Mouse (Mus musculus): ENCODE results near the gene Gm42957. TPM values are rescaled to one million over a fixed set of nuclear protein-coding genes. Genes with fewer than 3 reads are reported as not detected.
"Not testable (repeated sequence)": the region's sequence is repeated elsewhere in the genome, so short reads cannot be mapped to it uniquely, and the experiment has no call there.

The Gm42957 gene
- total RNA-seq, 2 experiments from 2014 or later, result 0.59 to 0.65 TPM

DNA sequence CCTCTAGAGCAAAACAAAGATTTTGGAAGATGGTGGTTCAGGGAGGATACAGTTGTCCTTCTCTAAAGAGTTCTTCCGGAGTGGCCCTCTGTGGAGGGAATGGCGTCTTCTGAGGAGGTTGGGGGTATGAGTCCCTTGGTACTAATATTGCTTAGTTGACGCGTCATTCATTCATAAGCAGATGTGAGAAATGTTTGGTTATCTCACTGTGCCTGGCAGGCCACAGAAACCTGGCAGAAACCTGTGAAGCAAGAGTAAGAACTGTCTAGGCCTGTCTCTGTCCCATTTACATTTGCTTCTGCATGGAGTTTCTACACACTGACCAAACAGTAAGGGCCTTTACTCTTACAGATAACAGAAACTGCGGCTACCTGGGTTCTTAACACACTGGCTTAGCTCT lies 36.2 kb downstream of the Gm42957 start:
- DNase-seq (ENCODE audit: low spot score in 2 of 2), result no peak

- DNase-seq (ENCODE audit: low spot score in 2 of 2), result no peak
Observed at GRCm38 (mm10) chr3:96673514-96673913, 38.2 kb downstream of the Gm42957 start.

GRCm38 (mm10) chr3:96674442-96674841 lies 39.2 kb downstream of the Gm42957 start:
- no peak for DNase-seq (ENCODE audit: low spot score in 2 of 2)

- DNase-seq (ENCODE audit: low spot score in 2 of 2), result no peak
Observed at GRCm38 (mm10) chr3:96675171-96675570, 39.9 kb downstream of the Gm42957 start.

GRCm38 (mm10) chr3:96675690-96676089 lies 40.4 kb downstream of the Gm42957 start:
- no peak for DNase-seq (ENCODE audit: low spot score in 2 of 2)

DNA sequence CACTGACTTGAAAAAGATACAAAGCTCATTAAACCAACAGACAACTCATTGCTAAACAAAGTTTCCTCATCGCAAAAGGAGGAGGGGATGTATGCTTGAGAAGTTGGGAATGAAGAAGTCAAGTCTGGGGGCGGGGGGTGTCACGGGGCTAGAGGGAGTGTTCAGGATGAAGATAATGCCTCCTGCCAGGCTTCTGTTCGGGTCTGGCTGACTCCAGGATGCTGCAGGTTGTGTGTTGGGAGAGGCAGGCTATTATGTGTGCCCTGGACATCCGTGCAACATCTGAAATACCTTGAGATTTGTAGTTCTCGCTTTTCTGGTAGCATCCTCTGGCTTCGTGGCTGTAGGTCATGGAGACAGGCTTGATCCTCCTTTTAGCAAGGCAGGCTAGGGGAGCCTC lies 43.2 kb downstream of the Gm42957 start:
- no peak for DNase-seq (ENCODE audit: low spot score in 2 of 2)

DNA sequence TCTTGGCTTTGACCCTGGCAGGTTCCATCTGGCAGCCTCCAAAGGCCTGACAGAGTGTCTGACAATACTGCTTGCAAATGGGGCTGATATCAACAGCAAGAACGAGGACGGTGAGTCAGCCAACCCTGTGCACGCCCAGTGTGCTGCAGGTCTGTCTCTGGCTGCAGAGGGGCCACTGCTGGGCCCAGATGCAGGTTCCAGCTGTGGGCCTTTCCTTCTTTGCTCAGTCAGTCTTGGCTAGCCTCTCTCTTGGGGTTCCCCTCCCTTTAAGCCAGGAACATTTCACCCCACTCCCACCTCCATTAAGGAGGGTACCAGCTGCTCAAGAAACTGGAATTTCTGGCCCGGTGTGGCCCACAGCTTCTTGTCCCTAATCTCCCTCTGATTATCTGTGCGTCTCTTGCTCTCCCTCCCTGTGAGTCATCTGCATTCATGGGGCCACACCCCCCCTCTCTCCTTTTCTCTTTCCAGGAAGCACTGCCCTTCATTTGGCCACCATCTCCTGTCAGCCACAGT lies 43.9 kb downstream of the Gm42957 start:
- no peak for DNase-seq (ENCODE audit: low spot score in 2 of 2)

DNA sequence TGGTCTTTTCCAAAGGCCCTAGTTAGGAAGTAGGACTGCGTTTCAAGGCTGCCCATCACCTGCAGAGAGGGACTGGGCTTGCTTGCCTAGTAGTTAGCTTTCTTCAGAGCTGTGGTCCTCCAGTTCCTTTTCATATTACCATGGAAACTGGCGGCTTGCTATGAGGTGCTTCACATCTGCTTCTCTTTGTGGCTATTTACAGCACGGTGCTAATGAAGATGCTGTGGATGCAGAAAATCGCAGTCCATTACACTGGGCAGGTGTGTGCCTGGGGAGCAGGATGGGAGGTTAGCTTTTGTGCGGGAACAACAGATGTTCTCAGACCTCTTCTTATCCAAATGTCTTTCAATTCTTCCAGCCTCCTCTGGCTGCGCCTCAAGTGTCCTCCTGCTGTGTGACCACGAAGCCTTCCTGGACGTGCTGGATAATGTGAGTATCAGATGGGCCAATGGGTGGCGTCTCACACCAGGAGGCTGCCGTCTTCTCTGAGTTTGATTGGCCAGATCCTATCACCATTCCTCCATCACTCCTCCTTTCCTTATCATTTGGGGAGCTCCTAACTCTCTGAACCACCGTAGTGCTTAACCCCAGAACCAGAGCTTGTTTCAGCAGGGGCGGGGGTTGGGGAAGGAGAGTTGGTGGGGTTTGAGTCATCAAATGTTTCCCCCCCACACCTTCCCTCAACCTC lies 45.1 kb downstream of the Gm42957 start:
- DNase-seq (ENCODE audit: low spot score in 2 of 2), result no peak

DNA sequence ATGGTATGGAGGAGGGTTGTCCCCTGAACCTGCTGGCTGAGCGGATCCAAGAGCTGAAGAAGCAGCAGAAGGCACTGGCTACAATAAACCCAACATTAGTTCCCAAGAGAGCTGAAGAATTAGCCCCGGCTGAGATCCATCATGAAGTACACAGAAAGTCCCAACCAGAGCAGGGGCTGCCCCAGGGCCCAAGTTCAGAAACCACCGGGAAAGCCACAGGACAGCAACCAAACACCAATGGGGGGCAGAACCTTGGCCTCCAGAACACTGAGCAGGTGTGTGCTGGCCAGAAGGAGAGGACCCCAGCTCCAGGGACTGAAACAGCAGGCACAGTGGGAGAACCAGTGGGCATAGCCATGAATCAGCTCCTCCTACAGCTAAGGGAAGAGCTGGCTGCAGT lies 48.2 kb downstream of the Gm42957 start:
- DNase-seq (ENCODE audit: low spot score in 2 of 2), result no peak

GRCm38 (mm10) chr3:96684151-96684821 lies 49.0 kb downstream of the Gm42957 start:
- no peak for DNase-seq (ENCODE audit: low spot score in 2 of 2)

- no peak for DNase-seq (ENCODE audit: low spot score in 2 of 2)
Observed at GRCm38 (mm10) chr3:96684822-96685156, 49.5 kb downstream of the Gm42957 start.

- DNase-seq (ENCODE audit: low spot score in 2 of 2), result not testable (repeated sequence)
Observed at GRCm38 (mm10) chr3:96686057-96686456, 50.8 kb downstream of the Gm42957 start.

GRCm38 (mm10) chr3:96688854-96689253 lies 53.6 kb downstream of the Gm42957 start:
- no peak for DNase-seq (ENCODE audit: low spot score in 2 of 2)

- no peak for DNase-seq (ENCODE audit: low spot score in 2 of 2)
Observed at GRCm38 (mm10) chr3:96690298-96690697, 55.0 kb downstream of the Gm42957 start.

GRCm38 (mm10) chr3:96692506-96692905 lies 57.2 kb downstream of the Gm42957 start:
- DNase-seq (ENCODE audit: low spot score in 2 of 2), result no peak

DNA sequence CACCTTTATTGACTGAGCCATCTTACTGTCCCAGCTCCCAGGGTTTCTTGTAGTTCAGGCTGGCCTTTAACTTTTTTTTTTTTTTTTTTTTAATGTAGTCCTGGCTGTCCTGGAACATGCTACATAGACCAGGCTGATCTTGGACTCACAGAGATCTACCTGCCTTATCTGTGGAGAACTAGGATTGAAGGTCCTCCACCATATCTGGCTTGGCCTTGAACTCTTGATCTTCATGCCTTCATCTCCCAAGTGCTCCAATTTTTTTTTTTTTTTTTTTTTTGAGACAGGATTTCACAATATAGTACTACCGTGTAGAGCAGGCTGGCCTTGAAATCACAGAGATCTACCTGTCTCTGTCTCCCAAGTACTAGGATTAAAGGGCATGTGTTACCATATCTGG lies 58.3 kb downstream of the Gm42957 start:
- no peak for DNase-seq (ENCODE audit: low spot score in 2 of 2)

DNA sequence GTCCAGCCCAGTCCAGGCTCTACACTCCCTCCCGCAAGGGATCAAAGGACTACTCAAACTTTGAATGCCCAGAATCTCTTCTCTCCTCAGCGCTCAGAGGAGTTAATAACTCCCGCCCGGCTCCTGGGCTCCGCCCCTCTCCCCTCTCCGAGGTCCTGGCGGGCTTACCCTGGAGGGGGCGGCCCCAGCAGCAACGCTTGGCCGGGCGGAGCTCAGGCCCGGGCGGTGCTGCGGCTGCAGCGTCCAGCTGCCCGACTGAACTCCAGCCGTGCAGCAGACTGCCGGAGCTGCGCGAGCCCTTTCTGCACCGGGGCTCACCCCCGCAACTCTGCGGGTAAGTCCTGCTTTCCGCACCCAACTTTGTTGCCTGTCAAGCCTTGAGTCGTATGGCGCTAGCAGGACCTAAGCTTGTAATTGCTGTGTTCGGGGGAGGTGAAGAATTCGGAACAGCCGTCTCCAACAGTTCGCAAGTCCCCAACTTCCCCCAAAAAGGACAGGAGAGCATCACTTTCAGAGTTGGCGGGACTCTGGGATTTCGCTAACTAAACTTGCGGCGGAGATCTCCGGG lies 61.0 kb downstream of the Gm42957 start, which contains the start of gene Pias3:
Gene Pias3, plus strand, starts transcription at position 187 of the 568 bp plus-strand sequence.
- DNase-seq (ENCODE audit: low spot score in 2 of 2), result peak; percentile 29 to 58

DNA sequence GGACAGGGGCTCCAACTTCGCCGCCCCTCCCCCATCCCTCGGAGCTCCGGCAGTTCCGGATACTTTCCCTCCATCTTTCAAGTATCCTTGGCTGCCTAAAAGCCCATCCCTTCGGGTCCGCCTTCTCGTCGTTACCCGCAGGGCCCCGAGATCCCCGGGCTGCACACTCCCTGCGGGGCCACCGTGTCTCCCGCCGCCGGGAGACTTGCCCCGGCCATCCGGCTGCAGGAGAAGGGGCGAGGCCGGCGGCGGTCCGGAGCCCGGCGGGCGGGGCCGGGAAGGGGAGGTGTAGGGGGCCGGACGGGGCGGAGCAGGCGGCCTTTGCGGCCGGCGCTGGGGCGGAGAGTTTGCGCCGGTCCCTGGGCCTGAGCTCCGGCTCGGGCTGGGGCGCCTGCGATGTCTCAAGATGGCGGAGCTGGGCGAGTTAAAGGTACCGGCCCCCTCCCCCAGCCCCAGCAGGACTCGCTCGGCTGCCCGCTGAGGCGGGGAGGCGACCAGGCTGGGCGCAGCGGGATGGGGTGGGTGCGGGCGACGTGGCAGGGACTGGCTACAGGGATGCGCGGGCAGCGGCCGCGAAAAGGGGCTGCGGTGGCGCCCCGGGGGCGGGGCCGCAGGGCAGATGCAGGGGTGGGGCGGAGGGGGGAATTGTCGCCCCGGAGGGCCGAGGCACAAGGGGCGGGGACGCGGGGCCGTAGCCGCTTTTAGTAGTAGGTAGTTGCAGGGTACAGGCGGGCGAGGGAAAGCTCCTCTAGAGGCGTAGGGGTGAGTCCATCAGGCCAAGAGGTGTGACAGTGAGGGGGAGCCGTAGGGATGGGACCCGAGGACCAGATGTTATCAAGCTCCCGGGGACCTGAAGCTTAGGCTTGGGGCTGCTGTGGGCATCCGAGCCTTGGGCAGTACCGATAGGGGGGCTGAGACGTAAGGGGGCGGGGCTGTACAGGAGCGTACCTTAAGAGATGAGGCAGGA lies 61.8 kb downstream of the Gm42957 start:
- DNase-seq (ENCODE audit: low spot score in 2 of 2), result peak; percentile 74 to 82

- DNase-seq (ENCODE audit: low spot score in 2 of 2), result peak; percentile 53 to 63
Observed at GRCm38 (mm10) chr3:96698993-96699690, 63.9 kb downstream of the Gm42957 start.

DNA sequence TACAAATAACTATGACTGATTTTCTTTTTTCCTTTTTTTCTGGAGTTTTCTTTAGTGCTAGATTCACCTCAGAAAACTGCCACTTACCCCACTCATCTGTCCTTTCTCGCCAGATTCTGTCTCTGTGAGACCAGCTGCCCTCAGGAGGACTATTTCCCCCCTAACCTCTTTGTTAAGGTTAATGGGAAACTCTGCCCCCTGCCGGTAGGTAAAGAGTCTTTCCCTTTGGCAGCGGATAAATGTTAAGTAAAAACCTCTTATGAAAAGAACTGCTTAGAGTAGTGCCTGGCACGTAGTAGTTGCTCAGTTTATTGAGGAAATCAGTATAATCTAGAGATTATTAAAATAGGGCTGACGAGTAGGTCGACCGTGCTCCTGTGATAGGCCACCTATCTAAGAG lies 65.1 kb downstream of the Gm42957 start:
- DNase-seq (ENCODE audit: low spot score in 2 of 2), result peak in 1 of 2 experiments; percentile 27
